Mouse (Mus musculus) yolk sac, embryonic 10.5 days (tissue): ENCODE measurements around the gene Hint2.

Experiments
- DNase-seq: peaks from one replicate; pipeline ENCODE4 v3.0.0-alpha.2; 2017; ENCODE audit warnings: low spot score

Gene Hint2

DNA sequence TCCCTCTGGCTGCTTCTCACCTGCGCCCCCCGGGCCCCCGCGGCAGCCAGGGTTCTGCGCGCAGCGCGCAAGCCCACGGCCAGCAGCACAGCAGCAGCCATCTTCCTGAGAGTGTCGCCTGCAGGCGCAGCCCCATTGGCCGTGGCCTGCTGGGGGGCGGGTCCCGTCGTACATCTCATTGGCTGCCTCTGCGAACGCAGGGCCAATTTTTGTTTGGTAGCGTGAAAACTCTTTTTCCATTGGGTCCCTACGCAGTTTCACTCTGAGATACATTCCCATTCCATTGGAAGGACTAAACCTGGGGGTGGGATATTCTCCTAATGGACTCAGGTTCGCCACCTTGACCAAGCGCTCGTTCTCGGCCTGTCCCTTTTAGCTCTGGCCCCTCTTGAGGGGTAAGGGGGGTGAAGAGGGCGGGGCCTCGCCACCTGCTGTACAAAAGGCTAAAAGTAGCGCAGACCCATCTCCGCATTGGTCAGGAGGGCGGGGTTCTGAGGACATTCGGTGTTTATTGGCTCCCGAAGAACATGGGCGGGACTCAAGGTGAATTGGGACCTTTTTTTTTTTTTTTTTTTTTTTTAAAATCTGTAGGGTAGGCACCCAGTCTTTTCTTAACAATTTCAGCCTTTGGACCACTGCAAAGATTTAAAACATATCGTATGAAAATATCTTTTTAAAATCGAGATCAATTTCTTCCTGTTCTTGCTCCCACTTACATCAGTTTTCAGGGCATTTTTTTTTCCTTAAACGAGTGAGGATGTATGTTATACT lies at the start of gene Hint2:
TSS of gene Hint2 (minus strand) at position 128 of the 771 bp plus-strand sequence.
- peak; percentile 94 for DNase-seq

DNA sequence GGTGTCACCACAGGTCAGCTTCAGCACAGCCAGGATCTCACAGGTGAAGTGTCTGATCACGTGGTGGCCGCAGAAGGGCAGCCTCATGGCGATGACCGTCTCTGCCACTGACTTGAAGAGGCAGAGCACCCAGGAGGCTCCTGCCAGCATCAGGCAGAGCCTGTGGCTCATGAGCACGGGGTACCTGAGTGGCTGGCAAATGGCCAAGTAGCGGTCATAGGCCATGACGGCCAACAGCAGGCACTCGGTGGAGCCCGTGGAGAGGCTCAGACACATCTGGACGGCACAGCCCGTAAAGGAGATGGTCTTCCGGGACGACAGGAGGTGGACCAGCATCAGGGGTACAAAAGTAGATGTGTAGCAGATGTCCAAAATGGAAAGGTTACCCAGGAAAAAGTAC lies 49.7 kb upstream of the Hint2 start:
- no peak for DNase-seq

DNA sequence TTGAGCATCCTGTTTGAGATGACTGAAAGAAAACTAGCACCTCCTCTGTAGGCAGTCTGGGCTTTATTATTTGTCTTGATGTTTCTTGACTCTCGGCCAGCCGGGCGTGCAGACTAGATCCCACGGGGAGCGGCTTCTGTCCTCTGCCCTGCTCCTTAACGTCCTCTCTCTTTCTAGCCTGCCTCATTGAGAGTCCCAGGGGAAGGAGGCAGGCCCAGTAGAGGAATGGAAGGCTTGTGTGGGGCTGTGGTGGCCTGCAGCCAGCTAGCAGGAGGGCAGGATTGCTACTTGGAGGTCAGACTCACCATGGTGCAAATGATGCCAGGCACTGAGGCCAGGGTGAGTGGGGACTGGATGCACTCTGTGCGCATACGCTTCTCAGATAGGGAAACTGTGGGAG lies 47.6 kb upstream of the Hint2 start:
- DNase-seq, result no peak

DNA sequence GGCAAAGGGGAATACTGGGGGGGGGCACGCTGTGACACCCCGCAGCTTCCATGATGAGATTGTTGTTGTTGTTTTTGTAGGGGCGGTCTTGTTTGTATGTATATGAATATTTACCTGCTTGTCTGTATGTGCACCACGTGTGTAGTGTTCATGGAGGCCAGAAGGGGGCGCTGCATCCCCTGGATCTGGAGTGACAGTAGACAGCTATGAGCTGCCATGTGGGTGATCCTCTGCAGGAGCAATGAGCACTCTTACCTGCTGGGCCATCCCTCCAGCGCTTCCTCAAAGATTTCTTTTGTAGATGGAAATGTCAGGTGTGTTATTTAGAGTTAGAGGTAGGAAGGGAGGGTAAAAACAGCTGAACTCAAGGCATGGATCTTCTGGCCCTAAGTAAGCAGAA lies 47.2 kb upstream of the Hint2 start:
- DNase-seq, result no peak

- no peak for DNase-seq
These were observed 44.4 kb upstream of the Hint2 start, which contains the start of gene Olfr70 for GRCm38 (mm10) chr4:43700707-43701106. Olfr70 (minus strand) TSS chr4:43700807.

DNA sequence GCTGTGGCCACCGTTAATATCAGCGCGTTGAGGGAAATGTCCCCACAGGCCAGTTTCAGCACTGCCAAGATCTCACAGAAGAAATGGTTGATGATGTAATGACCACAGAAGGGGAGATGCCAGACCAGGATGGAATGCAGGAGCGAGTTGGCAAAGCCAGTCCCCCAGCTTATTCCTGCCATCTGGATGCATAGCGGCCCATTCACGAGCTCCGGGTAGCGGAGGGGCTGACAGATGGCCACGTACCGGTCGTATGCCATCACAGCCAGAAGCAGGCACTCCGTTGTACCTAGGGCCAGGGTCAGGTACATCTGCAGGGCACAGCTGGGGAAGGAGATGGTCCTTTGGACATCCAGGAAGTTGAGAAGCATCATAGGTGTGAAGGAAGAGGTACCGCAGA lies 40.3 kb upstream of the Hint2 start:
- no peak for DNase-seq

GRCm38 (mm10) chr4:43695249-43695671 lies 39.0 kb upstream of the Hint2 start:
- DNase-seq, result no peak

- no peak for DNase-seq
These were observed 38.4 kb upstream of the Hint2 start for GRCm38 (mm10) chr4:43694439-43695248.

DNA sequence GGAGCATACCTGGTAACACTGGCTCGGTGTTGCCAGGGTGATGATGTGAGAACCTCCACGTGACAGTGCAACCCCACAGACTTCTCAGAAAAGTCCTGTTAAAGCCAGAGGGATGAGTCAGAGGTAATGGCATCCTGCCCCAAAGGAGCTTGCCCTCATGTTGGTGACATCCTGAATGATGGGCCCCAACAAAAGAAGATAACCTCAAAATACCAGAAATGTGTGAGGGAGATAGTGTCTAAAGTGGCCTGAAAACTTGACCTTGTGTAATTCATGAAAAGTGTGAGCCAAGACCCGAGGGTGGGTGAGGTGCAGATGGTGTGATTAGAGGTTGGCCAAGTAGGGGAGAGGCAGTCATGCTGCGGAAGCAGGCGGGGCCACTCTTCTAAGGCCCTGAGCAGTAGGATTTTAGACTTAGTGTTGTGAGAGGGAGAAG lies 37.6 kb upstream of the Hint2 start:
- DNase-seq, result no peak

DNA sequence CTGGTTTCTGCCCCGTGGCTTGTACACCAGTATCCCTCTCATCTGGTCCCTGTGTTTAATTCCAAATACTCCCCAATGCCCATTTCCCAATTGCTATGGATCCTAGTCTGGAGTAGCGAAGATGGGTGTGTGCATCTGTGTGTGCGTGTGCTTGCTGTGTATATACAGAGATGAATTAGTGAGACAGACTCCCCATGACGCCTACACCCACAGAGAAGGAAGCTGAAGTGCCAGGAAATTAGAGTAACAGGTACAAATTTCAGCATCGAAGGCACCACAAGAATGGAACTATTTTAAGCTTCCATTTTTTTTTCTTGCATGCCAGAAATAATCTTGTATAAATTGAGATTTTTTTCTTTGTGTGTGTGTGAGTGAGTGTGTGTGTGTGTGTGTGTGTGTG lies 34.8 kb upstream of the Hint2 start:
- DNase-seq, result no peak

GRCm38 (mm10) chr4:43690021-43690420 lies 33.8 kb upstream of the Hint2 start:
- DNase-seq, result no peak

DNA sequence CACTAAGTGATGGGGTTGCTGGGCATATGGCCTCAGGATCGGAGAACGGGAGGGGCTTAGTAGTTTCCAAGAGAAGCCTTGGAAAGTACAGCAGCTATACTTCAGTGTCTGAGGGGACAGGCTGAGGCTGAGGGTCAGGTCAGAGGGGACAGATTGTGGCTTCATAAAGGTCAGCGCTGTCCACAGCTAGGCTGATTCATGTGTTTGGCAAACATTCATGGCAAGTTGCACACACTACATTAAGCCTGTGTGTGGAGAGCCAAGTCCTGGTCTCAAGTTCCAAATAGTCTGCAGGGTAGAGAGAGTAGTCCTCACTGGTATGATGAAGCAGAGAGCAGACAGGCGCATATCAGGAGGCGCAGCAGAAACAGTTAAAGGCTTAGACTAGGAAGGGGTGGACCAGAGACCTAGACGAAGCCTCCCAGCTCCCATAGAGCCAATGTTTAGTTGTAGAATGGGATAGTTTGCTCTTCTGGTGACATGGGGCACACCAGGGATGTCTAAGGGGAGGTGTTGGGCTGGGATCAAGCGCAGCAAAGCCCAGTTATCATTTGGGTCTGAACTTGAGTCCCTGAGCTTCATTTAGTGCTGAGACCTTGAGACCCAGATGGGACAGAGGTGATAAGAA lies 23.3 kb upstream of the Hint2 start:
- no peak for DNase-seq

DNA sequence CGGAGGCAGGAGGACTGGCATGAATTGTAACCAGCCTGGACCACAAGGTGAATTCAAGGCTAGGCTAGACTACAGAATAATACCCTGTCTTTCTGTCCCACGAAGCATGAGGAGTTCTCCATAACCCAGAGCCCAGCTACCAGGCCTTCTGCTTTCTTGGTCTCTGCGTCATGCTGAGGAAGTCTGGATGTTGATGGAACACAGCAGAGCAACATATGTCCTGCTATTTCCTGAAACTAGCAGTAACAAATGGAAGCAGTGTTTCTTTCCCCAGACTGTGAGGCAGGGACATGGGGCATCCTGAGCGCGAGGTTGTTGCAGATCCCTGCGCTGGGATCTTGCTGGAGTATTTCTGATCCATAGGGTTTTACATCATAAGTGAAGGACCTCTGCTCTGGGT lies 22.3 kb upstream of the Hint2 start:
- no peak for DNase-seq

DNA sequence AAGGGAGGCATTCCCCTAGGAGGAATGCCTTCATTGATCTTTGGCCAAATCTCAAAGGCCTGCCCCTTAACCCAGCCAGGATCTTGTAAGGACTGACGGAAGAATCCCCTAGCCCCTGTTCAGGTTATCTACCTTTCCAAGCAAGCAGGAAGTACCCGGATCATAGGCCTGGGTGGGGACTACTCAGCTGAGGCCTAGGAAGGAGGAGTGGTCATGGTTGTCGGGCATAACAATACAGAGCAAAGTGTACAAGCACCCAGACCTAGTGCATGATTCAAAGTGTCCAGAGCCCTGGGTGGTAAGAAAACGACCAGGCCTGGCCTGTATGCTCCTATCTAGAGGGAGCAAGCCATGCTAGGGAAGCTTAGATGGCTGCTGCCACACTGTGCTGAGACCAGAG lies 19.3 kb upstream of the Hint2 start:
- DNase-seq, result peak; percentile 28

DNA sequence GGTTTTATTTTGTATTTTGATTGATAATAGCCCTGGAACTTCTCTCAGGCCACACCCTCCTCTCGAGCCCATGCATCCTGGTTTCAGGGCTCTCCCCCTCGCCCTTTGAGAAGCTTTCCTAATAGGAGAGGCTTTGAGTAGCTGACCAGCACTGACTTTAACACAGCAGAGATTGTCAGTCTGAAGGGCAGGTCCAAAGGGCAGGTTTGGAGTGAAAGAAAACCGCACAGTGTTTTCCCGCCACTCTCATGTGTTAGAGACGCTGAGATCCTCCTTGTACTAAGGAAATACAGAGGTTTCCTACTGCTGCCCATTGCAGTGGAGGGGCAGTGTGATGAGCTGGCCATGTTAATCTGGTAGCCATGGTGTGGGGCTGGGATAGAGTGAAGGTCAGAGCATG lies 18.7 kb upstream of the Hint2 start:
- peak; percentile 61 for DNase-seq

GRCm38 (mm10) chr4:43673703-43674102 lies 17.4 kb upstream of the Hint2 start:
- no peak for DNase-seq

- peak; percentile 70 for DNase-seq
These were observed 15.8 kb upstream of the Hint2 start for GRCm38 (mm10) chr4:43672070-43672469.

DNA sequence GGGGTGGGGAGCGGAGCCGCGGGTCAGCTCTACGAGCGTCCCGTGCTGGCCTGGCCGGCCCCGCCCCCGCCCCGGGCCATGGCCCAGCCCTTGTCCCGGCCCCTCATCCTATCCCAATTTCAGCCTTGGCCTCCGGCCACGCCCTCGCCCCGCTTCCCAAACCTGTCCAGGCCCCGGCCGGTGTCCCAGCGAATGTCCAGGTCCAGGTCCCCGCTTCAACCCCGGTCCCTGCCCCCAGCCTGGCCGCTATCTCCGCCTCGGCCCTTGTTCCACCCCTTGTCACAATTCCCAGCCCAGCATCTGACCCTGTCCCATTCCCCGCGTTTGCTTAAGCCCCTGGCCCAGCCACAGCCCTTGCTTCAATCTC lies 13.1 kb upstream of the Hint2 start:
- no peak for DNase-seq

DNA sequence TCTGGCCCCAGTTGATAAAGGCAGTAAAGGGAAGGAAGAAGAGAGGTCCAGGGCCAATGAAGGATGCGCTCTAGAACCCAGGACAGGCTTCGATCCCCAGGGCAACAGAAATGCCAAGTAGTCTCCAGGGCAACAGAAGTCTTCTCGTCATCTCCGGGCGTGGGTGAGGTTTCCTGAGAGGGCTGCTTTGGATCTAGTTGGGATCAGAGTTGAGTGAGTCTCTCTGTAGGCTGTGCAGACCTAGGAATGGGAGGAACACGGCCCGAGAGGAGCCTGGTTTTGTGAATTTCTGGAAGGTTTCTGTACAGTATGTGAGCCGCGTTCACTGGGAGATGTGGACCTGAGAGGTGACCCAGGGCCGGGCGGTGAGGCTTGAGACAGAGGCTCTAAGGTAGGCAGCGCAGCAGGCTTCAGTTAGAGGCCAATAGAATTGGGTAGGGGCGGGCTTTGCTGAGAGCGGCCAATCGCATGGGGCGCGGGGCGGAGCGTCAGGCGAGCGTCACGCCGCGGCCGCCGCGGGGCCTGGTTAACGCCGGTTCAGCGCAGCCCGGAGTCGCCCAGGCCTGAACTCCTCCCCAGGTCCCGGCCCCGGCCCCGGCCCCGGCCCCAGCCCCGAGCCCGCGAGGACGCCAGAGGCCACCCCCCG lies 12.6 kb upstream of the Hint2 start, which contains the start of the genes Tmem8b and Fam221b:
TSS of gene Tmem8b (plus strand) at position 190 of the 646 bp plus-strand sequence.
TSS of gene Fam221b (minus strand) at position 364 of the 646 bp plus-strand sequence.
- peak; percentile 88 for DNase-seq

- no peak for DNase-seq
These were observed 10.1 kb upstream of the Hint2 start for GRCm38 (mm10) chr4:43666412-43666811.

DNA sequence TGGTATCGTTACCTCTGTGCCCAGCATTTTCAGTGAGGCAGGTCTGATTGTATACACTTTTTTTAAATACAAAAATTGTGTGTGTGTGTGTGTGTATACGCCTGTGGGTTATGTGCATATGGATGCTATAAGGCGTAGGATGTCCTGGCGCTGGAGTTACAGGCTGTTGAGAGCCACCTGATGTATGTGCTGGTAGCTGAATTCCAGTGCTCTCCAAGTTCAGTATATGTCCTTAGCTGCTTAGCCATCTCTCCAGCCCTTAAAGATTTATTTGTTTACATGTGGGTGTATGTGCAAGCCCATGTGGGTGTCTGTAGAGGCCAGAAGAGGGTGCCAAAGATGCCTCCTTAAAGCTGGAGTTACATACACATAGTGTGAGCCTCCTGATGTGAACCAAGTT lies 880 bp upstream of the Hint2 start:
- no peak for DNase-seq
